Mouse (Mus musculus): ENCODE data around the gene Tubgcp6. TPM values are rescaled to one million over a fixed set of nuclear protein-coding genes. Genes with fewer than 3 reads are reported as not detected.

The Tubgcp6 gene
- polyA plus RNA-seq, 1 experiment: 12.5 TPM

GRCm38 (mm10) chr15:89131316-89131715 is 8.4 kb upstream of the Tubgcp6 start:
- Histone ChIP-seq H3K9me3 (peaks cover 9% of the 10 kb centered on the region; the same call in 1 of the 2 replicates), H3K4me1 (peaks cover 53% of the 10 kb centered on the region), H3K4me3 (replicated peaks) (no peak overlapping the region), H3K36me3 (replicated peaks; ENCODE audit: low read length) (peaks cover 5% of the 10 kb centered on the region), H3K27me3 (replicated peaks) (peaks cover 57% of the 10 kb centered on the region)
- TF ChIP-seq GATA1 (IDR thresholded peaks at IDR 0.05; ENCODE audit: borderline replicate concordance, low read length) (no peak), FLI1 (IDR thresholded peaks at IDR 0.05; ENCODE audit: low read length) (no peak)

DNA sequence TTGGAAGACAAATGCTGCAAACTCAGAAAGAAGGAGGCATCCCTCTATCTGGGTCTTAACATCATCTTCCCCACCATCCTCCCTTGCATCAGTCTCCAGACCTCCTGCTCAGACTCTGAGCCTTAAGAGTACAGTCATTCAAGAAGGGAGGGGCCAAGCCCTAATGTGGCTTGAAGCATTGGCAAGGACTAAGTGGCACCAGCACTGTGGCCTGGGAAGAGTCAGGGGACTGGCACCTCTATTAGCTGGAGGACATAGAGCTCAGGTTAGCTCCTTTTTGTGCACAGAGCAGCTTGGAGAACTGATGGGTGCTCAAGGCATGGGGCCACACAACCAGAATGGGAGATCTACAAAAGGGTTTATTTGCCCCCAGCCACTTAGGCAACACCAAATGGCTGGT is 7.3 kb upstream of the Tubgcp6 start:
- Histone ChIP-seq H3K27me3 (replicated peaks) (peaks cover 46% of the 10 kb centered on the region), H3K4me1 (peaks cover 53% of the 10 kb centered on the region), H3K9me3 (peaks cover 9% of the 10 kb centered on the region; the same call in 1 of the 2 replicates), H3K36me3 (replicated peaks; ENCODE audit: low read length) (peaks cover 14% of the 10 kb centered on the region), H3K4me3 (replicated peaks) (no peak overlapping the region)
- TF ChIP-seq FLI1 (IDR thresholded peaks at IDR 0.05; ENCODE audit: low read length) (no peak), GATA1 (IDR thresholded peaks at IDR 0.05; ENCODE audit: borderline replicate concordance, low read length) (no peak)

DNA sequence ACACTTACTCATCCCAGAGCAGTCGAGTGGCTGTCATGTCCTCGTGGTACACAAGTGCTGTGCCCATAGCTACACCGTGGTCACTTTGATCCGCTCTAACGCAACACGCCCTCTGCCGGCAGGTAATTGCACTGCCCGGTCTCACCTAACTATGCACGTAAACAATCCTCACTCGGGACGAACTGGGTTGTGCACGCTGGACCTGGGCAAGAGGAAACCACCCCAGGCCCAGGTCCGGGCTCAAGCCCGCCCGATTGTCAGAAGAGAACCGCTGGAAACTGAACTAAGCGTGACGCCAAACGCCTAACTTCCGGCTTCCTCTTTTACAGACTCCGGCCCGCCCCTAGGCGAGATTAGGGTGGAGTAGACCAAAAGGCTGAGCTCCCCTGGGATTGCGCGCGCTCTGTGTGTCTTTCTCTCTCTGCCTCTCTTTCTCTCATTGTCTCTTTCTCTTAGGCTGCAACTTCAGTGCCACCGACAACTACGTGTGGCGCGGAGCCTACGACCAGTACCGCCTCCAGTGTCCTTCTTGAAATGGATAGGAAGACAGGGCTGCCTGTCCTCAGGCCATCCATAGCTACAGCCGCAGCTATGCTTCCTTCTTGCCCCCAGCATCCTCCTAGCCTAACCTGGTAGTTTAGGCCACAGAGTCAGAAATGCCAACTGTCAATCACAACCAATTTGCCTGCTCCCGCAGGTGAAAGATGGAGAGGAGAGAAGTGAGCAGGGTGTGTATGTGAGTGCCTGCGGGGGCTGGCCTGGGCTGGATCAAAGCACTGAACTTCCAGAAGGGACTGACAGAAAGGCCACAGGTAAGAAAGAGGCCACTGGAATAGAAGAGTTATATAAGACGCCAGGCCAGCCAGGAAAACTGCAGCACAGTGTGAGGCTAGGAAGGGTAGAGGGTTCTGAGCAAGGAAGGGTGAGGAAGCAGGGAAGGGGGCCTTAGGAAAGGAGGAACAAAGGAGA is 5.8 kb upstream of the Tubgcp6 start, which contains the start of gene Hdac10:
Hdac10 (minus strand) TSS at position 319 of the 969 bp plus-strand sequence.
- TF ChIP-seq GATA1 (IDR thresholded peaks at IDR 0.05; ENCODE audit: borderline replicate concordance, low read length): no peak
- no peak for TF ChIP-seq FLI1 (IDR thresholded peaks at IDR 0.05; ENCODE audit: low read length)

DNA sequence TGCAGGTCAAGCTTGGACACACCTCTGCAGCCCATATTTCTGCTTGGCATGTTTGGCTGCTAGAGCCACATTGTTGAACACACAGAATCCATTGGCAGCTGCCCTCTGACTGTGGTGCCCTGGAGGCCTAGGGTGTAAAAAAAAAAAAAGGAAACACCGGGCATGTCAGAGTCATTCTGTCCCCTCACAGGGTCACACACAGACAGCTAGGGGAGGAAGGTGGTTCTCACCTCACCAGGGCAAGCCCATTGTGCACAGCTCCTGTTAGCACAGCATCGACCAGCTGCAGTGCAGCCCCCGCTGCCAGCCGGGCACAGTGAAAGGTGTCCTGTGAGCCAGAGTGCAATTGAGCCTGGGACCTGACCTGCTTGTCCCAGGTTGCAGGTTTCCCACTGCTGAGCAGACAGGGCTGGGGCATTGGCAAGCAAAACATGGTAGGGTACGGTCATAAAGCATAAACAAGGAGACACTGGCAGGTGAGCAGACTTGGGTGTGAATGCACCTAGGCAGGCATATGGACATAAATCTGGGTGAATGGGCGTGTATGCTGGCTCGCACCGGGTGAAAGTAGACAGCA is 4.5 kb upstream of the Tubgcp6 start:
- H3K4me3 ChIP-seq (replicated peaks): peak overlapping the region; percentile 97
- 0 out of 2 replicates have a peak, but pooled peaks cover 2% of the 10 kb centered on the region for H3K9me3 ChIP-seq
- TF ChIP-seq FLI1 (IDR thresholded peaks at IDR 0.05; ENCODE audit: low read length) (no peak), GATA1 (IDR thresholded peaks at IDR 0.05; ENCODE audit: borderline replicate concordance, low read length) (no peak)
- peaks cover 25% of the 10 kb centered on the region for H3K36me3 ChIP-seq (replicated peaks; ENCODE audit: low read length)
- peaks cover 67% of the 10 kb centered on the region for H3K4me1 ChIP-seq
- peaks cover 28% of the 10 kb centered on the region for H3K27me3 ChIP-seq (replicated peaks)

More for the DNA sequence above, 5.8 kb upstream of the Tubgcp6 start, which contains the start of gene Hdac10:
- H3K36me3 ChIP-seq (replicated peaks; ENCODE audit: low read length): peaks cover 25% of the 10 kb centered on the region
- H3K4me1 ChIP-seq: peaks cover 60% of the 10 kb centered on the region
- H3K4me3 ChIP-seq (replicated peaks): peak within 1 kb of the TSS; percentile 97
- H3K27me3 ChIP-seq (replicated peaks): peaks cover 37% of the 10 kb centered on the region
- H3K9me3 ChIP-seq: peaks cover 7% of the 10 kb centered on the region; the same call in 1 of the 2 replicates

DNA sequence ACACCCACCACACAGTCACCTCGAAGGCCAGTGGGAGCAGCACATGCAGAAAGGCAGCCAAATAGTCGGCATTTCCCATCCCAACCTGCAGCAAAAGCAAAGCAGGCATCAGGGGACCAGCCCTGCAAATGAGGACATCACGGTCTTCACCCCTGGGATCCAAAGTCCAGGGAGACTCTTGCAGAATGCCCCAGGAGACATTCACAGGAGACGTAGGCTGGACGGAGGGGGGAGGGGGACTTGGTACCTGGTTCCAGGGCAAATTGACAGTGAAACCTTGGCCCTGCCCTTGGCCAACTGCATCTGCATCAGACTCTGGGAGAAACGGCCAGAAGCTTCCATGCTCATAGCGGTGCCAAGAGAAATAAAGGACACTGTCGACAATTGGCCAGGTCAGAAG is 3.7 kb upstream of the Tubgcp6 start:
- TF ChIP-seq GATA1 (IDR thresholded peaks at IDR 0.05; ENCODE audit: borderline replicate concordance, low read length): no peak
- no peak for TF ChIP-seq FLI1 (IDR thresholded peaks at IDR 0.05; ENCODE audit: low read length)
- Histone ChIP-seq H3K4me3 (replicated peaks) (no peak overlapping the region), H3K27me3 (replicated peaks) (peaks cover 19% of the 10 kb centered on the region), H3K4me1 (peaks cover 69% of the 10 kb centered on the region), H3K36me3 (replicated peaks; ENCODE audit: low read length) (peaks cover 25% of the 10 kb centered on the region), H3K9me3 (no peaks in the 10 kb centered on the region)

DNA sequence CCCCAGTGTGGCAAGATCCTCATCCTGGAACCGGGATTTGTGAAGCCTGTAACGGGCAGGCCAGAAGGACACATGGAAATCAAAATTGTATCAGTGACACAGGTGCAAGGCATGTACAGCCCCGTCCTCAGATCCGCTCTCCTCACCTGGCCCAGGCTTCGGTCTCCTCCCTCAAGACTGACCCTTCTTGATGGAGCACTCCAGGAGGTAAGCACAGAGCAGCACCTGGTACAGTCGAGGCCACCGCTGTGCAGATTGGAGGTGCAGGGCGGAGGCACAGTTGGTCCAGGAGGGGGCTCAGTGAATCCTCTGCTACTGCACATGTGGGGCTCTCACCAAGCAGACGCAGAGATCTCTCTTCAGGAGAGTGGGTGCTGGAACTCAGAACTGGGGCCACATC is 2.4 kb upstream of the Tubgcp6 start:
- H3K4me1 ChIP-seq: peaks cover 66% of the 10 kb centered on the region
- H3K36me3 ChIP-seq (replicated peaks; ENCODE audit: low read length): peaks cover 31% of the 10 kb centered on the region
- peaks cover 10% of the 10 kb centered on the region for H3K27me3 ChIP-seq (replicated peaks)
- no peak overlapping the region for H3K4me3 ChIP-seq (replicated peaks)
- TF ChIP-seq GATA1 (IDR thresholded peaks at IDR 0.05; ENCODE audit: borderline replicate concordance, low read length): no peak
- no peak for TF ChIP-seq FLI1 (IDR thresholded peaks at IDR 0.05; ENCODE audit: low read length)
- no peaks in the 10 kb centered on the region for H3K9me3 ChIP-seq

GRCm38 (mm10) chr15:89124312-89124711 is 1.4 kb upstream of the Tubgcp6 start:
- Histone ChIP-seq H3K36me3 (replicated peaks; ENCODE audit: low read length) (peaks cover 41% of the 10 kb centered on the region), H3K27me3 (replicated peaks) (no peaks in the 10 kb centered on the region), H3K4me3 (replicated peaks) (no peak overlapping the region), H3K9me3 (no peaks in the 10 kb centered on the region), H3K4me1 (peaks cover 67% of the 10 kb centered on the region)
- no peak for TF ChIP-seq GATA1 (IDR thresholded peaks at IDR 0.05; ENCODE audit: borderline replicate concordance, low read length)
- TF ChIP-seq FLI1 (IDR thresholded peaks at IDR 0.05; ENCODE audit: low read length): no peak

DNA sequence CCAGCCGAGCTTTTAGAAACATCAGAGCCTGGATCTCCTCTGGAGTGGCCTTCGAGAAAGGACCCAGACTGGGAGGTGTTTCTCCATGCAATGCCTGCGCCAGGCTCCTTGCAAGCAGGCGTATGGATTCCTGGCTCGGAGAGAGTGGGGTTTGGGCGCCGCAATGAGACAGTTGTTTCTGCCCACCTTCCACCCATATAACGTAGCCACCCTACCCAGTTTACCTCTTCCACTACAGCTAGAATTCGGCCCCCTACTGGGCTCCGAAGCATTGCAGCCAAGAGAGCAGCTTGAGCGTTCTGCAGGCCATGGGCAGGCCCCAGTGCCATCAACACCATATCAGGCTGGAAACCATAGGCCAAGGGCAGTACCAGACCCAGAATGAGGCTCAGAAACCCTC is 683 bp upstream of the Tubgcp6 start:
- Histone ChIP-seq H3K9me3 (no peaks in the 10 kb centered on the region), H3K4me3 (replicated peaks) (peak overlapping the region; percentile 97), H3K27me3 (replicated peaks) (no peaks in the 10 kb centered on the region), H3K4me1 (peaks cover 60% of the 10 kb centered on the region), H3K36me3 (replicated peaks; ENCODE audit: low read length) (peaks cover 48% of the 10 kb centered on the region)
- TF ChIP-seq GATA1 (IDR thresholded peaks at IDR 0.05; ENCODE audit: borderline replicate concordance, low read length): no peak
- TF ChIP-seq FLI1 (IDR thresholded peaks at IDR 0.05; ENCODE audit: low read length): no peak

- no peak overlapping the region for H3K4me3 ChIP-seq (replicated peaks)
- H3K9me3 ChIP-seq: no peaks in the 10 kb centered on the region
- no peaks in the 10 kb centered on the region for H3K27me3 ChIP-seq (replicated peaks)
- peaks cover 36% of the 10 kb centered on the region for H3K4me1 ChIP-seq
- H3K36me3 ChIP-seq (replicated peaks; ENCODE audit: low read length): peaks cover 70% of the 10 kb centered on the region
- TF ChIP-seq FLI1 (IDR thresholded peaks at IDR 0.05; ENCODE audit: low read length): no peak
- TF ChIP-seq GATA1 (IDR thresholded peaks at IDR 0.05; ENCODE audit: borderline replicate concordance, low read length): no peak
Measured at GRCm38 (mm10) chr15:89118007-89118406, 4.9 kb downstream of the Tubgcp6 start.

DNA sequence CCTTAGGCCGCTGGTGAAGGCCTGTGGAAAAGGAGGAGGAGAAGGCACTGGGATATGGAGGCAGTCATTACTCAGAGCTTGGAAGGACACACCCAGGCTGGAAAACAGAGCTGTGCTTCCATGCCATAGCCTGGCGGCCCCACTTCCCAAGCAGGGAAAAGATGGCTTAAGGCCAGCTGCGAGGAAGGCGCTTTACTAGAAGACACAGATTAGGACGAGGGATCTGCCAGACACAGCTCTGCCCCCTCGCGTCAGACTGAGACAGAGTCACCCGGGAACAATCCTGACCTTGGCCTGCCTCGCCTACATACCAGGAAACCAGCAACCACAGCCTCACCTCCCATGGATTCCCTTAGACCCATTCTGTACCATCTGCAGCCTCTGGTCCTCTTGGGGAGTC is 12.8 kb downstream of the Tubgcp6 start:
- peaks cover 95% of the 10 kb centered on the region for H3K36me3 ChIP-seq (replicated peaks; ENCODE audit: low read length)
- TF ChIP-seq GATA1 (IDR thresholded peaks at IDR 0.05; ENCODE audit: borderline replicate concordance, low read length) (no peak), FLI1 (IDR thresholded peaks at IDR 0.05; ENCODE audit: low read length) (no peak)
- H3K27me3 ChIP-seq (replicated peaks): no peaks in the 10 kb centered on the region
- H3K4me3 ChIP-seq (replicated peaks): no peak overlapping the region
- peaks cover 21% of the 10 kb centered on the region for H3K4me1 ChIP-seq
- H3K9me3 ChIP-seq: no peaks in the 10 kb centered on the region

Data from megakaryocyte, embryonic 14.5 days (primary cell).